Mouse (Mus musculus) kidney, embryonic 16.5 days (tissue): ENCODE measurements around the gene Trib2. TPM values are rescaled to one million over a fixed set of nuclear protein-coding genes. Genes with fewer than 3 reads are reported as not detected.

Experiments used
- ATAC-seq: fragments of 200-750 bp; cut with Nextera tagmentation; 2 replicates; pipeline ENCODE4 v1.8.0; 2017; ENCODE audit warnings: moderate TSS enrichment; ENCODE audit not compliant: low FRiP score, low TSS enrichment
- H3K27ac ChIP-seq: fragments of 300-500 bp; sonication (generic); 2 replicates; pipeline ENCODE4 v1.5.1; 2014; ENCODE audit warnings: low read length
- H3K27me3 ChIP-seq: fragments of 300-500 bp; sonication (generic); 2 replicates; pipeline ENCODE4 v1.6.1; 2014; ENCODE audit warnings: low read length, control low read depth, mixed read lengths; ENCODE audit not compliant: insufficient read depth
- H3K36me3 ChIP-seq: fragments of 300-500 bp; sonication (generic); 2 replicates; pipeline ENCODE4 v1.6.1; 2014; ENCODE audit warnings: low read length, control low read depth, mixed read lengths; ENCODE audit not compliant: insufficient read depth
- H3K4me1 ChIP-seq: fragments of 300-500 bp; sonication (generic); 2 replicates; pipeline ENCODE4 v1.6.1; 2014; ENCODE audit warnings: low read length, control low read depth, mixed read lengths; ENCODE audit not compliant: insufficient read depth
- H3K4me2 ChIP-seq: fragments of 300-500 bp; sonication (generic); replicated peaks from 2 replicates; pipeline ENCODE4 v1.6.1; 2014; ENCODE audit warnings: low read depth, low read length
- H3K4me3 ChIP-seq: fragments of 300-500 bp; sonication (generic); 2 replicates; pipeline ENCODE4 v1.5.1; 2014; ENCODE audit warnings: mild to moderate bottlenecking, low read length
- H3K9ac ChIP-seq: fragments of 300-500 bp; sonication (generic); replicated peaks from 2 replicates; pipeline ENCODE4 v1.6.1; 2014; ENCODE audit warnings: low read length
- H3K9me3 ChIP-seq: fragments of 300-500 bp; sonication (generic); 2 replicates; pipeline ENCODE4 v1.6.1; 2016; ENCODE audit warnings: low read length, control low read depth
- WGBS: fragments of 180-500 bp; shearing (Covaris S2); extraction: QIAGEN DNeasy Blood & Tissue Kit; methylation state at CpG from one replicate; pipeline ENCODE4 v1.1.7; 2014; 5-methylcytosine and 5-hydroxymethylcytosine counted together
- polyA plus RNA-seq: library from polyadenylated mRNA; unstranded; fragments of >200 nt; fragmentation: Nextera tagmentation; extraction: Ambion mirVana; gene quantifications from 2 replicates; pipeline ENCODE4 v1.2.1, GENCODE M21; 2015

Trib2 gene
- polyA plus RNA-seq, 1 experiment from 2014 or later = 58.6 TPM

DNA sequence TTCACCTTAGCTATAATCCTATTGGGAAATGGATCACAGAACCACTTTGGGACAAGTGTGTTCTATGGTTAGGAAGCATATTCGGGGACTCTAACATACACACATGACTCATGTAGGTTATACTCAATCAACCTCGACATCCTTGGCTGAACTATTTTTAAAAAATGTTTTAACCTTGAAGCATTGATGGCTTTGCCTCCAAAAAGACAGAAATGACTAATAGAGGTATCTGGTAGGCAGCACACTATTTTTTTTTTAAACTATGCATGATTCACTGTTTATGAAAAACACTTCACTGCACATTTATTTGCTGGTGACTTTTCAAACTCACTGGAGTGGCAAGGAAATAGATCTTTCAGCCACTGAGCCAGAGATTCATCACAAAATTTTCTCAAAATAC, 21.5 kb upstream of the Trib2 start:
- Histone ChIP-seq H3K4me1 (no peaks in the 10 kb centered on the region), H3K9me3 (no peaks in the 10 kb centered on the region), H3K4me2 (no peak overlapping the region), H3K9ac (no peak overlapping the region), H3K36me3 (no peaks in the 10 kb centered on the region), H3K27me3 (no peaks in the 10 kb centered on the region), H3K27ac (no peak overlapping the region), H3K4me3 (no peak overlapping the region)
- 68% methylated on average over 2 of the region's 2 CpGs for WGBS
- no peak for ATAC-seq

DNA sequence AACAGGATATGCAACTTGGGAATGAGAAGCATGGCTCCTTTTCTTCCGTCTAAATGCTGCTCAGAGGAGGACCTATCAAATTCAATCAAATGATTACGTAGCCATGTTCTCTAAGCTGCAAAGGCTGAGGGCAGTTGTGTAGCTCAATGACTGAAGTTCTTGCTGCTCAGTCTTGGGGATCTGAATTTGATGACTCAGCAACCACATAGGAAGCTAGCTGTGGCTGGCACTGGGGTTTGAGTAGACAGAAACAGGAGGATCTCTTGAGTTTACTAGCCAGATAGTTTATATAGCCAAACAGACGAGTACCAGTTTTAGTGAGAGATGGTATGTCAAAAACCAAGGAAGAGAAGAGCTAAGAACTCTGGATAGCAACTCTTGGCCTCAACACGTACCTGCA, 20.8 kb upstream of the Trib2 start:
- ATAC-seq = no peak
- Histone ChIP-seq H3K4me1 (no peaks in the 10 kb centered on the region), H3K4me2 (no peak overlapping the region), H3K27me3 (no peaks in the 10 kb centered on the region), H3K9me3 (no peaks in the 10 kb centered on the region), H3K9ac (no peak overlapping the region), H3K36me3 (no peaks in the 10 kb centered on the region), H3K4me3 (no peak overlapping the region), H3K27ac (no peak overlapping the region)
- WGBS = 90% methylated on average over 4 of the region's 4 CpGs

- ATAC-seq = no peak
- Histone ChIP-seq H3K27ac (no peak overlapping the region), H3K36me3 (no peaks in the 10 kb centered on the region), H3K9ac (no peak overlapping the region), H3K27me3 (no peaks in the 10 kb centered on the region), H3K4me2 (no peak overlapping the region), H3K9me3 (no peaks in the 10 kb centered on the region), H3K4me1 (no peaks in the 10 kb centered on the region), H3K4me3 (no peak overlapping the region)
- WGBS = 90% methylated on average over 7 of the region's 7 CpGs
These were observed 15.9 kb upstream of the Trib2 start for GRCm38 (mm10) chr12:15832674-15833052.

GRCm38 (mm10) chr12:15831941-15832673, 15.4 kb upstream of the Trib2 start:
- Histone ChIP-seq H3K4me3 (no peak overlapping the region), H3K9me3 (no peaks in the 10 kb centered on the region), H3K27ac (no peak overlapping the region), H3K36me3 (no peaks in the 10 kb centered on the region), H3K27me3 (no peaks in the 10 kb centered on the region), H3K9ac (no peak overlapping the region), H3K4me1 (no peaks in the 10 kb centered on the region), H3K4me2 (no peak overlapping the region)
- 89% methylated on average over 3 of the region's 3 CpGs for WGBS
- no peak for ATAC-seq

GRCm38 (mm10) chr12:15830750-15831149, 14.0 kb upstream of the Trib2 start:
- Histone ChIP-seq H3K4me2 (no peak overlapping the region), H3K27ac (no peak overlapping the region), H3K4me1 (no peaks in the 10 kb centered on the region), H3K27me3 (no peaks in the 10 kb centered on the region), H3K36me3 (no peaks in the 10 kb centered on the region), H3K9ac (no peak overlapping the region), H3K9me3 (no peaks in the 10 kb centered on the region), H3K4me3 (no peak overlapping the region)
- ATAC-seq = no peak
- 68% methylated on average over 3 of the region's 3 CpGs for WGBS

- ATAC-seq = no peak
- no peaks in the 10 kb centered on the region for H3K9me3 ChIP-seq
- no peak overlapping the region for H3K27ac ChIP-seq
- WGBS = 60% methylated on average over 2 of the region's 2 CpGs
- H3K36me3 ChIP-seq = no peaks in the 10 kb centered on the region
- no peaks in the 10 kb centered on the region for H3K4me1 ChIP-seq
- H3K27me3 ChIP-seq = no peaks in the 10 kb centered on the region
- no peak overlapping the region for H3K9ac ChIP-seq
- no peak overlapping the region for H3K4me3 ChIP-seq
- no peak overlapping the region for H3K4me2 ChIP-seq
These were observed 12.2 kb upstream of the Trib2 start for GRCm38 (mm10) chr12:15828815-15829398.

GRCm38 (mm10) chr12:15821019-15821418, 4.3 kb upstream of the Trib2 start:
- Histone ChIP-seq H3K9me3 (no peaks in the 10 kb centered on the region), H3K4me1 (peaks cover 9% of the 10 kb centered on the region), H3K4me2 (no peak overlapping the region), H3K9ac (no peak overlapping the region), H3K27ac (no peak overlapping the region), H3K27me3 (no peaks in the 10 kb centered on the region), H3K4me3 (no peak overlapping the region), H3K36me3 (no peaks in the 10 kb centered on the region)
- ATAC-seq = no peak

- peak; percentile 20 for ATAC-seq
- WGBS = 9% methylated on average over 4 of the region's 4 CpGs
These were observed 643 bp upstream of the Trib2 start for GRCm38 (mm10) chr12:15817365-15817764.

GRCm38 (mm10) chr12:15816254-15816605, 492 bp downstream of the Trib2 start:
- 0% methylated on average over 23 of the region's 23 CpGs for WGBS
- Histone ChIP-seq H3K27me3 (no peaks in the 10 kb centered on the region), H3K27ac (peak overlapping the region; percentile 96), H3K4me1 (peaks cover 18% of the 10 kb centered on the region), H3K9ac (peak overlapping the region; percentile 96), H3K9me3 (no peaks in the 10 kb centered on the region), H3K4me2 (peak overlapping the region; percentile 74), H3K36me3 (no peaks in the 10 kb centered on the region), H3K4me3 (peak overlapping the region; percentile 69)
- ATAC-seq = peak; percentile 39; the same call in 1 of the 2 replicates

More at GRCm38 (mm10) chr12:15817365-15817764, 643 bp upstream of the Trib2 start:
- H3K4me3 ChIP-seq = peak overlapping the region; percentile 69
- H3K4me2 ChIP-seq = peak overlapping the region; percentile 74
- peaks cover 9% of the 10 kb centered on the region for H3K4me1 ChIP-seq
- no peaks in the 10 kb centered on the region for H3K36me3 ChIP-seq
- no peaks in the 10 kb centered on the region for H3K9me3 ChIP-seq
- peak overlapping the region; percentile 96 for H3K27ac ChIP-seq
- H3K27me3 ChIP-seq = no peaks in the 10 kb centered on the region
- H3K9ac ChIP-seq = peak overlapping the region; percentile 96

GRCm38 (mm10) chr12:15815576-15816253, 1.0 kb downstream of the Trib2 start:
- no peaks in the 10 kb centered on the region for H3K36me3 ChIP-seq
- whole genome bisulfite sequencing = 1% methylated on average over 44 of the region's 49 CpGs
- H3K4me1 ChIP-seq = peaks cover 23% of the 10 kb centered on the region
- peak overlapping the region; percentile 96 for H3K27ac ChIP-seq
- peak overlapping the region; percentile 74 for H3K4me2 ChIP-seq
- peak overlapping the region; percentile 96 for H3K9ac ChIP-seq
- H3K27me3 ChIP-seq = no peaks in the 10 kb centered on the region
- ATAC-seq = peak; percentile 30
- H3K9me3 ChIP-seq = no peaks in the 10 kb centered on the region
- H3K4me3 ChIP-seq = peak overlapping the region; percentile 69
